Mouse (Mus musculus): ENCODE results near the gene Iqcf3. TPM values are rescaled to one million over a fixed set of nuclear protein-coding genes. Genes with fewer than 3 reads are reported as not detected.
"Not testable (repeated sequence)": the region's sequence is repeated elsewhere in the genome, so short reads cannot be mapped to it uniquely, and the experiment has no call there.

The Iqcf3 gene
- polyA plus RNA-seq, 1 experiment, result not detected

DNA sequence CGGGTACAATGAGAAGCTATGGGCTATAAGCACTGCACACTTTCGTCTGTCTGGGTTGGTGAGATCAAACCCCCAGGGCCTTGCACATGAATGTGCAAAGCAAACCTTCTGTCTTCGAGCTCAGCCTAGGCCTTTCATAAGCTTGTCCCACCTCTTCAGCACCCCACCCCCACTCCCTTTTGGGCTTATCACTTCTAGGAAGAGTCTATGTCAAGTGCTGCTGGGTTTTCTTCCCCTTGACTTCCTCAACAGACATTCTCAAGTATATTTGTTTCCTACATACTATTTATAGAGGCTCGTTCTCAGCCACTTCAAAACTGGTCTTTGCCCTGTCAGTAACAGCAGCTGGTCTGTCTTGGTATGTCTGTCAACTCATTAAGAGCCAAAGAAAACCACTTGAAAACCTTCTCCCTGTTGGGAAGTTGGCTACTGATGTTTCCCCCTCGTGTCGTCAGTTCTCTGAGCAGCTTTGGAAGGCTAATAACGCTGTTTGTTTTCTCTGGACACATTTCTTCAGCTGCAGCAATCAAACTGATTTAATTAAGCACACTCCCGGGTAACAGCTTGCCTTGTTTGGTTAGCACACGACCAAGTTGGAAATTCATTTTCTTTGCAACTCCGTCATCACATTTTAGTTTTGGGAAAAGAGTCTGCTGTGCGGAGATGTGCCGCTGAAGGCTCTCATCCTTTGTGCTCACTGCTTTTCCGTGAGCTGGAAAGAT lies 48.5 kb downstream of the Iqcf3 start:
- DNase-seq (ENCODE audit: extremely low spot score in 1 of 2, low spot score in 1 of 2), result peak in 1 of 2 experiments; percentile 14

DNA sequence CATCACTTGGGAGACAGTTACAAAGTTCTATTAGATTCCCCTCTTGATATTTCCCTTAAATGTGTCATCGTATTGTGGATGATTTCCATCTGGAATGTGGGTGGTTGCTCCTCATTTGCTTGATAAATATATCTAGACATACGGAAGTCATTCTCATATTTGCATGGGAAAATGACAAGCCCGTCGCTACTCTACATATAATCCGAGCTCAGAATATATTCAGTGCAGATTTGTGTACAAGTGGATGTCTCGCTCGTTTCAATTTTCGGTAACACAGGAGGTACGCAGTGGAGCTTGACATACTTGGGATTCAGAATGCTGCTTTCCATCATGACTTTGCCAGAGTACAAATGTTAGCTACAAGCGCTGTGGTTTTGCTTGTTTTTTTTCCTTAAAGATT lies 52.1 kb downstream of the Iqcf3 start:
- DNase-seq (ENCODE audit: extremely low spot score in 1 of 2, low spot score in 1 of 2), result peak in 1 of 2 experiments; percentile 46

DNA sequence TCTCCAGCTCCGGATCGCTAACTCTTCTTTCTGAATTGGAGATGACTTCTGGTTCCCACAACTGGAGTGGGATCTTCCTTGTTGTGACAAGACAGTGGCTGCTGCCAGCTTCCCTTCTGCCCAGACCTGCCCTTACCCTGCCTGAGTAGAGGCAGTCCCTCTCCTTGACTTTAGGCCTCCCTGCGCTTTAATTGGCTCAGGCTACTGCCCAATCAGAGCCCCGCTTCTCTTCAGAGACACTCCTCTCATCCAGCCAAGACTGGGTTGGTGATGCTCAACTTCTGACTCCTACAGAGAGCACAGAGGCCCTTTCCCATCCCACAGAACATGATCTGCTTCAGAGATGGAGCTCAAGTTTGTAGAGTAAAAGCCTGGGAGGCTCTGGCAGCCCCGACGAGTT lies 57.2 kb downstream of the Iqcf3 start:
- DNase-seq (ENCODE audit: extremely low spot score in 1 of 2, low spot score in 1 of 2), result no peak

DNA sequence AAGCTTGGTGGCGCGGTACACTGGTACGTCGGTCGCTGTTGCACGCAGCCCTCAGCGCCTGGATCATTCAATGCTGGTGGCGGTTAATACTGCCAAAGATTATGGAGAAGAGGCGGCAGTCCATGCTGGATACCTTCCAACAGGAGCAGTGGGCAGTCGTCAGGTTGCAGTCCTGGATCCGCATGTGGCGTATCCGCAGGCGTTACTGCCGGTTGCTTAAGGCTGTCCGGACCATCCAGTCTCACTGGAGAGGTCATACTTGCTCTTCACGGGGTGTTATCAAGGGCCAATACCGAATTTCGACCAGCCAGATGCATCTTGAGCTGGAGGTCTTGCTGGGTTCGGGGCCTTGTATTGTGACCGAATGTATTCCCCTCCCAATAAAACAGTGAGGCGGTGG lies 59.6 kb downstream of the Iqcf3 start:
- DNase-seq (ENCODE audit: extremely low spot score in 1 of 2, low spot score in 1 of 2), result no peak

DNA sequence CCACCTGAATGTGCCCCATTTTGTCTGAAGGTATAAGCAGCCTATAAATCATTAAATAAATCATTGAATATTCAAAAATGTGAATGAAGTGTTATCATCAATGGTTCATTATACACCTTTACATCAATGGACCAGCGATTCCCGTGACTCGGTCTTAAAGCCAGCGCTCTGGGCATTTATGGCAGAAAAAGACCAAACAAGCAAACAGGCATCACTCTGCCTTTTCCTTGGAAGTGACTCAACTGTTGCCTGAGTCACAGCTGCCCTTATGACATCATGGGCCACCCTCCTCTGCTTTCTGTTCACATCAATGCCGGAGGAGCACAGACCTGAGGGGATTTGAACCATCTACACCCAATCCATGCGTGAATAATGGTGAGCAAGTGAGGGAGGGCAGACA lies 61.8 kb downstream of the Iqcf3 start, which contains the start of gene Iqcf1:
TSS of gene Iqcf1 (plus strand) at position 301 of the 400 bp plus-strand sequence.
- DNase-seq (ENCODE audit: extremely low spot score in 1 of 2, low spot score in 1 of 2), result no peak

DNA sequence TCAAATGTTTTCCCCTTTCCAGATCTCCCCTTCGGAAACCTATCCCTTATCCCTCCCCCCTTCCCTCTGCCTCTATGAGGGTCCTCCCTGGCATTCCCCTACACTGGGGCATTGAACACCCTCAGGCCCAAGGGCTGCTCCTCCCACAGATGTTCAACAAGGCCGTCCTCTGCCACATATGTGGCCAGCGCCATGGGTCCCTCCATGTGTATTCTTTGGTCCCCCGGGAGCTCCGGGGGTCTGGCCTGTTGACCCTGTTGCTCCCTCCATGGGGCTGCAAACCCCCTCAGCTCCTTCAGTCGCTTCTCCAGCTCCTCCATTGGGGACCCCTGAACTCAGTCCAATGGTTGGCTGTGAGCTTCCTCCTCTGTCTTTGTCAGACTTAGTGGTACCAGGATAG lies 73.8 kb downstream of the Iqcf3 start:
- DNase-seq (ENCODE audit: extremely low spot score in 1 of 2, low spot score in 1 of 2), result not testable (repeated sequence)

DNA sequence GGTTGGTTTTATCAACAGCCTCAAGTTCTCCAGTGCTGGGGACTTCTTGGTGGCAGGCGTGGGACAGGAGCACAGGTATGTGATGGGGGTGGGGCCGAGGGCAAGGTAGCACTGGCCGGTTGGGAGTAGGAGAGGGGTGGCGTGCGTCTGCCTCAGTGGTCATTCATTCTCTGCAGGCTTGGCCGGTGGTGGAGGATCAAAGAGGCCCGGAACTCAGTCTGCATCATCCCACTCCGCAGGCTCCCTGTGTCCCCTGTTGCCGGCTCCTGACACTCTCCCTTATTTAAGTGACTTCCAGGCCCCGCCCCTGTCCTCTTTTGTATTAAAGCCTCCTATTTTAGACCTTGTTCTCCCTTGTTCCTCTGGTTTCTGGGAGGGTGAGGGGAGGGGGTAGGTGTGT lies 76.4 kb downstream of the Iqcf3 start:
- DNase-seq (ENCODE audit: extremely low spot score in 1 of 2, low spot score in 1 of 2), result no peak

DNA sequence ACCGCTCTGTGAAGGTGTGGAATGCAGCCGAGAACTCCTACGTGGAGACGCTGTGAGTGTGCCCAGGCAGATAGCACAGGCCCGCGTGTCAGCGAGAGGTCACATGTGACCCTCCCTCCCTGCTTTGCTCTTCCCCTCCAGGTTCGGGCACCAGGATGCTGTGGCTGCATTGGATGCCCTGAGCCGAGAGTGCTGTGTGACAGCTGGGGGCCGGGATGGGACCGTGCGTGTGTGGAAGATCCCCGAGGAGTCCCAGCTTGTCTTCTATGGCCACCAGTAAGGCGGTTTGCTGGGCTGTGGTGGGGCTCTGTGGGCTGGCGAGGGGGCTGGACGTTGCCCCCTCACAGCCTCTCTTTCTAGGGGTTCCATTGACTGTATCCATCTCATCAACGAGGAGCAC lies 77.8 kb downstream of the Iqcf3 start:
- DNase-seq (ENCODE audit: extremely low spot score in 1 of 2, low spot score in 1 of 2), result no peak

DNA sequence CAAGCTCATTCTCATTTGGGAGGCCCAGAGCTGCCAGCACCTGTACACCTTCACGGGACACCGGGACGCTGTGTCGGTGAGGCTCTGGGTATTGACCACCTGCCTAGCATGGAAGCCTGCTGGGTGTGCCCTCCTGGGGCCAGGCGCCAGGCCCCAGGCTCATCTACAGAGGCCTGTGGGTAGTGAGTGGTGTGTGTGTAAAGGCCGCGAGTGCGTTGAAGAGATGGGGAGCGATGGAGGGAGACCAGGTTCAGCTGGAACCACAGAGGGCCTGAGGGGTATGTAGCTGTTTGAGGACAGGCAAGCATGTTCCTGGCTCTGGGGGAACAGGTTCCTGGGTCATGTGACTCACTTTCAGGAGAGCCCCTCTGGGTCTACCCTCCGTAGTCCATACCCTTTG lies 78.3 kb downstream of the Iqcf3 start:
- no peak for DNase-seq (ENCODE audit: extremely low spot score in 1 of 2, low spot score in 1 of 2)

DNA sequence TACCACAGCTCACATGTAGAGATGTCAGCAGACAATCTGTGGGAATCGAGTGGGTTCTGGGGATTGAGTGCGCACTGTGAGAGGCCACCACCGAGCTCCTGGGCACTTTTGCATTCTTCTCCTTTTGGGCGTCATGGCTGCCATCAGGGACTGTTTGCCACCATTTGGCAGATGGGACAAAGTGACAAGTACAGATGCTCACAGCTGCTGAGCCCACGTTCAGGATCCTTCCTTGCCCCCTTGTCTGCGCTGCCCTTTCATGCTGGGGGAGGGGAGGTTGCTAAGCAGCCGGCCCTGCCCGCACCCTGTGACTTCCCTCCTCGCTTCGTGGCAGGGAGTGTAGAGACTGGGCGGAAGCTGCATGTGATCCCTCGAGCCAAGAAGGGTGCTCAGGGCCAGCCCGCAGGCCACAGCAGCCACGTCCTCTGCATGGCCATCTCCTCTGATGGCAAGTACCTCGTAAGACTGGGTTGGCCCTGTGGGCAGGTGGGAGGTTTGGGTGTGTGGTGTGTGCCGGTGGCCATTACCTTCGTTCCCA lies 78.8 kb downstream of the Iqcf3 start:
- no peak for DNase-seq (ENCODE audit: extremely low spot score in 1 of 2, low spot score in 1 of 2)

DNA sequence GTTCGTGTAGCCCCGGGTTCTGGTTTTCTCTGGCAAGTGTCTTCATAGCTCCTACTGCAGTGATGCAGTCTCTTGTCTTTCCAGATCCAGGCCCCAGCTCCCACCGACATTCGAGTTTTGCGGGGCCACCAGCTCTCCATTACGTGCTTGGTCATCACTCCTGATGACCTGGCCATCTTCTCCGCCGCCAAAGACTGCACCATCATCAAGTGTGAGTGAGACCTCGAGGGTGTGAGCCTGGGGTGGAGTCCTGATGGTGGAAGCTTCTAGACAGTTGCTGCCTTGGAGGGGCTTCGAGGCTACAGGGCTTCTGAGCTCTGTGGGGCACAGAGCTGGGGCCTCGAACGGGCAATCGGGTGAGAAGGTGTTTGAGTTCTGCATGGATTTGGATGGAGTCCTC lies 79.8 kb downstream of the Iqcf3 start:
- no peak for DNase-seq (ENCODE audit: extremely low spot score in 1 of 2, low spot score in 1 of 2)

DNA sequence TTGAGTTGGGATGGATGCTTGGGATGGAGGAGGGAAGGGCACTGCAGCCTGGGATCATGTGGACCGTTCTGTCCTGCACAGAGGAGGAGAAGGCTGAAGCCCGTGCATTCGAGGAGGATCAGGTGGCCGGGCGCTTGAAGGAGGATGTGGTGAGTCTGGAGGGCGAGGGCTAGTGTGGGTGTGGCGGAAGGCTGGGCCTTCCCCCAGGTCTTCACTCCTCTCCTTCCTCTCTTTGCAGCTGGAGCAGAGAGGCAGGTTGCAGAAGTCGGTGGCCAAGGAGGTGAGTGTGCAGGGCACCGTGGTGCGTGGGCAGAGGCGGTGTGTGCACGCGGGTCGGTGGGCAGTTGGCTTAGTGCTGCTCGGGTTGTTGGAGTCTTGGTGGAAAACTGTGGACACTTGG lies 80.4 kb downstream of the Iqcf3 start:
- DNase-seq (ENCODE audit: extremely low spot score in 1 of 2, low spot score in 1 of 2), result no peak

DNA sequence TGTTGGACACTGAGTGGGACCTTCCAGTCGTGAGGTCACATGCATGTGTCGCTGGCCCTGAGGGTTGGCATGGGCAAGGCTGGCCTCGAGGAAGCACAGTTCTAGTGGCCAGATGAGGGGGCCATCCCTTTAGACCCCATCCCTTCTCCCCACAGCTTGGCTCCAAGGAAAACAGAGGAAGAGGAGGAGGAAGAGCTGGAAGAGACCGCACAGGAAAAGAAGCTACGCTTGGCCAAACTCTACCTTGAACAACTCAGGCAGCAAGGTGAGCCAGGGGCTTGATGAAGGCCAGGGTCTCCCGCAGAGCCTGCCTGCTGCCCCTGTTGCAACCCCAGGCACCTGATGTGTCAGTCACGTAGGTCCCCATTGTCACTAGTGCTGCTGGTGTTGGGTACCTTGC lies 80.9 kb downstream of the Iqcf3 start:
- no peak for DNase-seq (ENCODE audit: extremely low spot score in 1 of 2, low spot score in 1 of 2)

DNA sequence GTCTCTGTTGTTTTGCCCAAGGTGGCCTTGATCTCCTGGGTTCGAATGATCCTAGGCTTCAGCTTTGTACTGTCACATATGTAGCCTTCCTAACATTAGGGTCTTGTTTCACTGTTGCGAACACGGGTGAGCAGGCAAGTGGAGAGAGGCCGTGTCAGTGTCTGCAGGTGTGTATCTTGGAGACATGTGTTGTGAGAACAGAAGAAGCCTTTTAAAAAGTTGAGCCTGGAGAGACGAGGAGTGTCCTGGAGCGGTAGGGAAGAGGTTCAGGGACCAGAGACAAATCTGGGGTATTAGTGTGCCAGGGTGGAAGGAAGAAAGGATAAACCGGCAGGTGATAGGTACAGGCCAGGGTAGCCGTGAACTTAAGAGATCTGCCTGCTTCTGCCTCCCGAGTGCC lies 83.3 kb downstream of the Iqcf3 start:
- no peak for DNase-seq (ENCODE audit: extremely low spot score in 1 of 2, low spot score in 1 of 2)

DNA sequence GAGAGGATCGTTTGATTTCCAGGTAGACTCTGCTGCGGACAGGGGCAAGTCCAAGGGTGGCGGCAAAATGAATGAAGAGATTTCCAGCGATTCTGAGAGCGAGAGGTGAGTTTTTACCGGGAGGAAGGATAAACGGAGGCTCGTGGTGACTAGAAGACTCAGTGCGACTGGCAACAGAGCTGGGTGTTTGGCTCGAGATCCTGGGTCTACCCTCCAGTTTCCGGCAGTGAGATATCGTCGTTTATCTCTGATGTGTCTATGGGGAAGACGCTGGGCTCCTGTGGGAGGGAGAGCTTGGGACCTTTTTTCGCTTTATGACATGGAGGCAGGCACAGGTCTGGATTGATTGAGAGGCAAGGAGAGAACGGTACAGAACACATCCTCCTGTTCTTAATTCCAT lies 83.8 kb downstream of the Iqcf3 start:
- DNase-seq (ENCODE audit: extremely low spot score in 1 of 2, low spot score in 1 of 2), result no peak

DNA sequence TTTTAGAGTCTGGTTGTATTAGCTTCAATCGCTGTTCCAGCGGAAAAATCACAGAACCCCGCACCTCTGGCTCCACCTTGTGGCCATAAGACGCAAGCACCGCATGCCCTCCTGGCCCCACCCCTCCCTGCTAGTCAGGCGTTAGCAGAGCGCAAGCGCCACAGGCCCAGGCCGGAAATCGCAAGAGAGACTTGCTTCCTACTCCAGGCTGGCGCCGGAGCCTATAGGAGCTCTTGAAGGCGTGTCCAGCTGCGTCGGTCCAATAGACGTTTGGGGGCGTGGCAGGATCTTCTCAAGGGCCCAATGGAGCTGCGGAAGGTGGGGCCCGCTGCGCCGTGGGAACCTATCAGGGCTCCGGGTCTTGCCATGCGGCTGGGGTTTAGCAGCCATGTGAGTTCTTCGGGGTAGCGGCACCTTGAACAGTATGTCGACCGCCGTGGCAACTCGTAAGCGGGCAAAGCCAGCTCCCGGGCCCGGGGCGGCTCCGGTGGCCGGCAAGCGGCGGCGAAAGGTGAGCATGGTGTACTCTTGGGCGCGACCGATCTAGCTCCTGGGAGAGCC lies 84.4 kb downstream of the Iqcf3 start, which contains the start of gene Parp3:
TSS of gene Parp3 (minus strand) at position 26 of the 561 bp plus-strand sequence.
- peak; percentile 100 for DNase-seq (ENCODE audit: extremely low spot score in 1 of 2, low spot score in 1 of 2)

DNA sequence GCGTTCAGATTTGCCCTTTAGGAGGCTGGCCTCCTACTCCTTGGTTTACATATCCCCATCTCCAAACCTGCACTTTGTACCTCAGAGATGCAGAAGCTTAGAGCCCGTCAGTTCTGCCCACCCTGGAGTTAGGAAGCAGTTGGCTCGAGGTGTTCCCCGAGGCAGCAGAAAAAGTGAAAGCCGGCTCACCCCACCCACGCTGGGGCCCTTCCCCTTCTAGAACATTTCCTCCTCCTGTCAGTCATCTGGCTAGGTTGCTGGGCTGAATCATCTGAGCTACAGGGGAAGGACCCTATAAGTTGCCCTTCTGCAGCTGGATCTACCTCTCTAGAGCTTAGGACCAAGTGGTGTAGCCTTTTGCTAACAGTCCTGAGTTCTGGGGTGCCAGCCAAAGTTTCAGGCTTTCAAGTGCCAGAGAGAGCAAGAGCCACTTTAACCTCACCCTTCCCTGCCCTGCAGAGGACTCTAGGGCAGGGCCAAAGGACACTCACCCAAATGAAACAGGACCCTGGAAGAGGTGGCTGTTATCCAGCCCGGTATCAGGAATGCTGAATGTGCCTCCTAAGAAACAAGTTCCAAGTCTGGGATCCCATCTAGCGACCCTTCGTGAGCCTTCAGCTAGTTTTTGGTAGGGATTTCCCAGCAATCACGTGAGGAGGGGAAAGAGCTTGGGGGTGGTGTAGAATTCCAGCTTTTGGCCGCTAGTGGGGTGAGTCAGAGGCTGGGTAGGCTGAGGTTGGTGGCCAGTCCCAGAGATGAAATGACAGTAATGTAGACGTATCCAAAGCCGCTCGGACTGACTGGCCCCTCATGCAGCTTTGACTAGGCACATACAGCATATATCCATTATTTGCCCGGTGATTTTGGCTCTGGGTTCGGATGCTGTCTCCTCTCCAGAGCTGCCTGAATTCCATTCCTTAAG lies 85.2 kb downstream of the Iqcf3 start:
- peak in 1 of 2 experiments; percentile 4 for DNase-seq (ENCODE audit: extremely low spot score in 1 of 2, low spot score in 1 of 2)

DNA sequence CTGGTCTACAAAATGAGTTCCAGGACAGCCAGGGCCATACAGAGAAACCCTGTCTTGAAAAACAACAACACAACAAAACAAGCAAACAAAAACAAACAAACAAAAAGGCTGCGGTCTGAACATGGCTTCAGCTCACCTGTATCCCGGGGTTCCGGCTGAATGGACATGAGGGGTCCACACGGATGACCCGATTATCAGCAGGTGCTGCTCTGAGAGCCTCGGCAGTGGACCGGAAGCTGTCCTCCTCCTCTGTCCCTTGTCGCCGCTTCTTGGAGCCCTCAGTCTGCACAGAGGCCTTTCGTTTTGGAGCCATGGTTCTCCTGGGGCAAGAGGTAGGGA lies 85.8 kb downstream of the Iqcf3 start, which contains the start of gene Rrp9:
TSS of gene Rrp9 (plus strand) at position 301 of the 339 bp plus-strand sequence.
- no peak for DNase-seq (ENCODE audit: extremely low spot score in 1 of 2, low spot score in 1 of 2)

DNA sequence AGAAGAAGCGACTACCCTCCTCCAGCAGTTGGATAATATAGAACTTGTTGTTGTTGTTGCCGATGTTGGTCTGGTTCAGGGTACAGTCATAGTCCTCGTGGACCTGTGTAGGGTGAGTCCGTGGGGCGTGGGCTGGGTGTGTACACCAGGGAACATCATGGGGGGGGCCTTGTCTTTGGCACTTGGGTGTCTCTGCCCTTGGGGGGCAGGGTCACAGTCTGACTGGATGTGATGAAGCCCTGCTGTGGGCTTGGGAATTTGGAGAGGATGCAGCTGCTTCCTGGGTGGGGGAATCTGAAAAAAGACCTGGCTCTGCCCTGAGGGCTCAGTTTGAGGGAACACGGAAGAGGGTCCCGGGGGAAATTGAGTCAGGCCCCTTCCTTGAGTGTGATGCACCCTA lies 86.4 kb downstream of the Iqcf3 start:
- DNase-seq (ENCODE audit: extremely low spot score in 1 of 2, low spot score in 1 of 2), result peak in 1 of 2 experiments; percentile 2

DNA sequence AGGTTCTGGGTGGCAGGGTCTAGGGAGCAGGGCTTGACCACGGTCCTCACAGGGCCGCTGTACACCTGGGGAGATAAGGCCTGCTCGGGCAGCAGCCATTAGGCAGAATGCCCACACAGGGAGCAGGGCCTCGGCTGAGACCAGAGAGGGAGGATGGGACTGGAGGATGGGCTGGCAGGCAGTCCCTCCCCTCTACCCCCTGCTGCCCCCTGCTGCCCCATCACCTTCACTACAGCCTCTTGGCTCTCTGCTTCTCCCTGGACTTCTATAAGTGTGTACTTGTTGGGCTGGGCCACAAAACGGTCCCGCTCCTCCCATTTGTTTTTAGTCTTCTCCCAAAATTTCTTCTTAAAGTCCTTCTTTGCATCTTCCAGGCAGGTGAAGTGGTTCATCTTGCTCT lies 87.0 kb downstream of the Iqcf3 start:
- peak; percentile 18 to 65 for DNase-seq (ENCODE audit: extremely low spot score in 1 of 2, low spot score in 1 of 2)

DNA sequence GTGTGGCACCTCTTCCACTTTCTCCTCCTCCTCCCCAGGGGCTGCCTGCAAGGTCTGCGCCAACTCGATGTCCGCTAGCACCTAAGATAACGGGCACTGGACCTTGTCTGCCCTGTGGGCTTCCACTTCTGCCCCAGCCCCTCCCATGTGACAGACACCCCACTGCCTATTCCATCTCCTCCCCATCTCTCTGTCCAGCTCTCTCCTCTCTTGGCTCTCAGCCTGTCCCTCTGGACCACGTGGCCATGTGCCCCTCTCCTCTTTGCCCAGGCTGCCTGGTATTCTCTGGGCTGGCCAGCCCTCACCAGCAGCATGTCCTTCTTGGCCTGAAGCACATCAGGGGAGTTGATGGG lies 87.7 kb downstream of the Iqcf3 start:
- DNase-seq (ENCODE audit: extremely low spot score in 1 of 2, low spot score in 1 of 2), result peak in 1 of 2 experiments; percentile 2
